Mouse (Mus musculus): ENCODE data around the gene D430041D05Rik. TPM values are rescaled to one million over a fixed set of nuclear protein-coding genes. Genes with fewer than 3 reads are reported as not detected.

D430041D05Rik gene
- polyA plus RNA-seq, 1 experiment: 1.5 TPM

GRCm38 (mm10) chr2:104389231-104389630 is 21.6 kb downstream of the D430041D05Rik start:
- no peak for DNase-seq
- TF ChIP-seq POLR2A (IDR thresholded peaks at IDR 0.05; ENCODE audit: borderline replicate concordance, extremely low read depth, low read depth, low read length) (no peak), CTCF (IDR thresholded peaks at IDR 0.05; ENCODE audit: insufficient read depth, low read length) (no peak)
- Histone ChIP-seq H3K4me1 (ENCODE audit: control insufficient read depth, insufficient read depth, low read length) (no peaks in the 10 kb centered on the region), H3K4me3 (replicated peaks; ENCODE audit: extremely low read depth, low read depth, low read length) (no peak overlapping the region)
- 86% methylated on average over 11 of the region's 11 CpGs for WGBS

GRCm38 (mm10) chr2:104385941-104386340 is 24.9 kb downstream of the D430041D05Rik start:
- WGBS: 81% methylated on average over 2 of the region's 2 CpGs
- TF ChIP-seq CTCF (IDR thresholded peaks at IDR 0.05; ENCODE audit: insufficient read depth, low read length) (no peak), POLR2A (IDR thresholded peaks at IDR 0.05; ENCODE audit: borderline replicate concordance, extremely low read depth, low read depth, low read length) (no peak)
- Histone ChIP-seq H3K4me3 (replicated peaks; ENCODE audit: extremely low read depth, low read depth, low read length) (no peak overlapping the region), H3K4me1 (ENCODE audit: control insufficient read depth, insufficient read depth, low read length) (no peaks in the 10 kb centered on the region)
- DNase-seq: no peak

GRCm38 (mm10) chr2:104383589-104383988 is 27.2 kb downstream of the D430041D05Rik start:
- no peaks in the 10 kb centered on the region for H3K4me1 ChIP-seq (ENCODE audit: control insufficient read depth, insufficient read depth, low read length)
- no peak for DNase-seq
- H3K4me3 ChIP-seq (replicated peaks; ENCODE audit: extremely low read depth, low read depth, low read length): no peak overlapping the region
- TF ChIP-seq POLR2A (IDR thresholded peaks at IDR 0.05; ENCODE audit: borderline replicate concordance, extremely low read depth, low read depth, low read length) (no peak), CTCF (IDR thresholded peaks at IDR 0.05; ENCODE audit: insufficient read depth, low read length) (no peak)
- 79% methylated on average over 4 of the region's 4 CpGs for WGBS

GRCm38 (mm10) chr2:104382813-104383212 is 28.0 kb downstream of the D430041D05Rik start:
- no peak for DNase-seq
- TF ChIP-seq CTCF (IDR thresholded peaks at IDR 0.05; ENCODE audit: insufficient read depth, low read length) (no peak), POLR2A (IDR thresholded peaks at IDR 0.05; ENCODE audit: borderline replicate concordance, extremely low read depth, low read depth, low read length) (no peak)
- WGBS: 74% methylated on average over 6 of the region's 6 CpGs
- H3K4me3 ChIP-seq (replicated peaks; ENCODE audit: extremely low read depth, low read depth, low read length): no peak overlapping the region
- H3K4me1 ChIP-seq (ENCODE audit: control insufficient read depth, insufficient read depth, low read length): no peaks in the 10 kb centered on the region

- no peak for DNase-seq
- H3K4me3 ChIP-seq (replicated peaks; ENCODE audit: extremely low read depth, low read depth, low read length): no peak overlapping the region
- TF ChIP-seq POLR2A (IDR thresholded peaks at IDR 0.05; ENCODE audit: borderline replicate concordance, extremely low read depth, low read depth, low read length) (no peak), CTCF (IDR thresholded peaks at IDR 0.05; ENCODE audit: insufficient read depth, low read length) (no peak)
- WGBS: 29% methylated on average over 7 of the region's 7 CpGs
- H3K4me1 ChIP-seq (ENCODE audit: control insufficient read depth, insufficient read depth, low read length): no peaks in the 10 kb centered on the region
Measured at GRCm38 (mm10) chr2:104379304-104379703, 31.5 kb downstream of the D430041D05Rik start.

- TF ChIP-seq POLR2A (IDR thresholded peaks at IDR 0.05; ENCODE audit: borderline replicate concordance, extremely low read depth, low read depth, low read length) (no peak), CTCF (IDR thresholded peaks at IDR 0.05; ENCODE audit: insufficient read depth, low read length) (no peak)
- no peaks in the 10 kb centered on the region for H3K4me1 ChIP-seq (ENCODE audit: control insufficient read depth, insufficient read depth, low read length)
- H3K4me3 ChIP-seq (replicated peaks; ENCODE audit: extremely low read depth, low read depth, low read length): no peak overlapping the region
- DNase-seq: no peak
- WGBS: 19% methylated on average over 3 of the region's 3 CpGs
Measured at GRCm38 (mm10) chr2:104378791-104379190, 32.0 kb downstream of the D430041D05Rik start.

- 58% methylated on average over 2 of the region's 2 CpGs for WGBS
- TF ChIP-seq CTCF (IDR thresholded peaks at IDR 0.05; ENCODE audit: insufficient read depth, low read length): no peak
- no peak for TF ChIP-seq POLR2A (IDR thresholded peaks at IDR 0.05; ENCODE audit: borderline replicate concordance, extremely low read depth, low read depth, low read length)
- no peak for DNase-seq
- Histone ChIP-seq H3K4me3 (replicated peaks; ENCODE audit: extremely low read depth, low read depth, low read length) (no peak overlapping the region), H3K4me1 (ENCODE audit: control insufficient read depth, insufficient read depth, low read length) (no peaks in the 10 kb centered on the region)
Measured at GRCm38 (mm10) chr2:104377990-104378389, 32.8 kb downstream of the D430041D05Rik start.

GRCm38 (mm10) chr2:104372156-104372555 is 38.7 kb downstream of the D430041D05Rik start:
- WGBS: 87% methylated on average over 4 of the region's 4 CpGs
- no peak overlapping the region for H3K4me3 ChIP-seq (replicated peaks; ENCODE audit: extremely low read depth, low read depth, low read length)
- DNase-seq: no peak
- TF ChIP-seq POLR2A (IDR thresholded peaks at IDR 0.05; ENCODE audit: borderline replicate concordance, extremely low read depth, low read depth, low read length) (no peak), CTCF (IDR thresholded peaks at IDR 0.05; ENCODE audit: insufficient read depth, low read length) (no peak)
- no peaks in the 10 kb centered on the region for H3K4me1 ChIP-seq (ENCODE audit: control insufficient read depth, insufficient read depth, low read length)

- 76% methylated on average over 6 of the region's 6 CpGs for WGBS
- TF ChIP-seq CTCF (IDR thresholded peaks at IDR 0.05; ENCODE audit: insufficient read depth, low read length) (no peak), POLR2A (IDR thresholded peaks at IDR 0.05; ENCODE audit: borderline replicate concordance, extremely low read depth, low read depth, low read length) (no peak)
- no peak for DNase-seq
- H3K4me1 ChIP-seq (ENCODE audit: control insufficient read depth, insufficient read depth, low read length): no peaks in the 10 kb centered on the region
- no peak overlapping the region for H3K4me3 ChIP-seq (replicated peaks; ENCODE audit: extremely low read depth, low read depth, low read length)
Measured at GRCm38 (mm10) chr2:104371606-104372130, 39.1 kb downstream of the D430041D05Rik start.

GRCm38 (mm10) chr2:104367836-104368298 is 42.9 kb downstream of the D430041D05Rik start:
- Histone ChIP-seq H3K4me3 (replicated peaks; ENCODE audit: extremely low read depth, low read depth, low read length) (no peak overlapping the region), H3K4me1 (ENCODE audit: control insufficient read depth, insufficient read depth, low read length) (no peaks in the 10 kb centered on the region)
- TF ChIP-seq POLR2A (IDR thresholded peaks at IDR 0.05; ENCODE audit: borderline replicate concordance, extremely low read depth, low read depth, low read length) (no peak), CTCF (IDR thresholded peaks at IDR 0.05; ENCODE audit: insufficient read depth, low read length) (no peak)
- no peak for DNase-seq
- 36% methylated on average over 6 of the region's 6 CpGs for WGBS

All from lung, adult 2 months (tissue).